Mouse (Mus musculus) heart, embryonic 14.5 days (tissue): Measurements from ENCODE around the gene Neu2. TPM values are rescaled to one million over a fixed set of nuclear protein-coding genes. Genes with fewer than 3 reads are reported as not detected.
A peak's percentile ranks its signal among the peaks of the same experiment; 100 is the strongest.

Experiments
- ATAC-seq: fragments of 200-750 bp; cut with Nextera tagmentation; 2 replicates; pipeline ENCODE4 v1.8.0; 2017; ENCODE audit warnings: low read depth, moderate TSS enrichment; ENCODE audit not compliant: insufficient number of reproducible peaks, insufficient read depth, low FRiP score
- H3K27ac ChIP-seq, 2 experiments: fragments of 200-500 bp in 1 of 2; fragments of 300-500 bp in 1 of 2; sonication (generic) in 1 of 2; replicated peaks in 1 of 2; 2 replicates each; pipeline ENCODE4 v1.5.1; 2012 to 2014; ENCODE audit warnings: low read depth in 2 of 2, low read length in 2 of 2, control low read depth in 1 of 2, mild to moderate bottlenecking in 1 of 2, mixed read lengths in 1 of 2; ENCODE audit not compliant: control insufficient read depth in 1 of 2, insufficient read depth in 1 of 2
- H3K27me3 ChIP-seq: fragments of 300-500 bp; sonication (generic); 2 replicates; pipeline ENCODE4 v1.6.1; 2014; ENCODE audit warnings: mild to moderate bottlenecking, low read length, control low read depth; ENCODE audit not compliant: control insufficient read depth, insufficient read depth
- H3K36me3 ChIP-seq: fragments of 300-500 bp; sonication (generic); 2 replicates; pipeline ENCODE4 v1.6.1; 2014; ENCODE audit warnings: mild to moderate bottlenecking, control low read depth, low read length, mixed read lengths; ENCODE audit not compliant: control insufficient read depth, insufficient read depth
- H3K4me1 ChIP-seq, 2 experiments: fragments of 200-500 bp in 1 of 2; fragments of 300-500 bp in 1 of 2; sonication (generic) in 1 of 2; 2 replicates each; pipeline ENCODE4 v1.6.1; 2012 to 2014; ENCODE audit warnings: low read length in 2 of 2, control low read depth in 1 of 2, mixed read lengths in 1 of 2; ENCODE audit not compliant: control insufficient read depth in 2 of 2, insufficient read depth in 2 of 2
- H3K4me2 ChIP-seq: fragments of 300-500 bp; sonication (generic); 2 replicates; pipeline ENCODE4 v1.6.1; 2014; ENCODE audit warnings: mild to moderate bottlenecking, low read length
- H3K4me3 ChIP-seq, 2 experiments: fragments of 200-500 bp in 1 of 2; fragments of 300-500 bp in 1 of 2; sonication (generic) in 1 of 2; 2 replicates each; pipeline ENCODE4 v1.5.1; 2012 to 2014; ENCODE audit warnings: low read length in 2 of 2, mild to moderate bottlenecking in 2 of 2, control low read depth in 1 of 2, low read depth in 1 of 2, moderate library complexity in 1 of 2; ENCODE audit not compliant: control insufficient read depth in 1 of 2, insufficient read depth in 1 of 2
- H3K9ac ChIP-seq: fragments of 300-500 bp; sonication (generic); 2 replicates; pipeline ENCODE4 v1.6.1; 2014; ENCODE audit warnings: mild to moderate bottlenecking, low read length
- H3K9me3 ChIP-seq: fragments of 300-500 bp; sonication (generic); 2 replicates; pipeline ENCODE4 v1.6.1; 2016; ENCODE audit warnings: low read length, control low read depth; ENCODE audit not compliant: control insufficient read depth
- WGBS: fragments of 180-500 bp; shearing (Covaris S2); extraction: QIAGEN DNeasy Blood & Tissue Kit; methylation state at CpG from one replicate; pipeline ENCODE4 v1.1.7; 2014; 5-methylcytosine and 5-hydroxymethylcytosine counted together
- polyA plus RNA-seq: library from polyadenylated mRNA; unstranded; fragments of >200 nt; fragmentation: Nextera tagmentation; extraction: Ambion mirVana; gene quantifications from 2 replicates; pipeline ENCODE4 v1.2.1, GENCODE M21; 2014

The Neu2 gene
- polyA plus RNA-seq, 1 experiment from 2014 or later, result not detected

GRCm38 (mm10) chr1:87482546-87482945, 27.1 kb upstream of the Neu2 start:
- Histone ChIP-seq H3K27me3 (0 out of 2 replicates have a peak, but pooled peaks cover 3% of the 10 kb centered on the region), H3K4me2 (no peak overlapping the region), H3K27ac (no peak overlapping the region), H3K4me3 (no peak overlapping the region), H3K9me3 (no peaks in the 10 kb centered on the region), H3K36me3 (no peaks in the 10 kb centered on the region), H3K4me1 (no peaks in the 10 kb centered on the region), H3K9ac (no peak overlapping the region)
- ATAC-seq, result no peak
- WGBS, result 82% methylated on average over 4 of the region's 4 CpGs

- no peak overlapping the region for H3K27ac ChIP-seq
- H3K9ac ChIP-seq, result no peak overlapping the region
- WGBS, result 42% methylated on average over 6 of the region's 6 CpGs
- ATAC-seq, result no peak
- H3K4me3 ChIP-seq, result no peak overlapping the region
- H3K4me1 ChIP-seq, result no peaks in the 10 kb centered on the region
- no peaks in the 10 kb centered on the region for H3K27me3 ChIP-seq
- no peak overlapping the region for H3K4me2 ChIP-seq
- H3K9me3 ChIP-seq, result no peaks in the 10 kb centered on the region
- no peaks in the 10 kb centered on the region for H3K36me3 ChIP-seq
These were observed 23.3 kb upstream of the Neu2 start for GRCm38 (mm10) chr1:87486386-87486785.

- 32% methylated on average over 3 of the region's 3 CpGs for WGBS
These were observed 17.4 kb upstream of the Neu2 start for GRCm38 (mm10) chr1:87492285-87492684.

GRCm38 (mm10) chr1:87493542-87493941, 16.1 kb upstream of the Neu2 start:
- ATAC-seq, result no peak
- H3K4me2 ChIP-seq, result no peak overlapping the region
- no peaks in the 10 kb centered on the region for H3K4me1 ChIP-seq
- H3K36me3 ChIP-seq, result no peaks in the 10 kb centered on the region
- H3K4me3 ChIP-seq, result no peak overlapping the region
- no peaks in the 10 kb centered on the region for H3K27me3 ChIP-seq
- no peak overlapping the region for H3K27ac ChIP-seq
- WGBS, result 57% methylated on average over 4 of the region's 4 CpGs
- H3K9me3 ChIP-seq, result no peaks in the 10 kb centered on the region
- H3K9ac ChIP-seq, result no peak overlapping the region

More at GRCm38 (mm10) chr1:87492285-87492684, 17.4 kb upstream of the Neu2 start:
- Histone ChIP-seq H3K9ac (no peak overlapping the region), H3K9me3 (no peaks in the 10 kb centered on the region), H3K4me1 (no peaks in the 10 kb centered on the region), H3K27me3 (no peaks in the 10 kb centered on the region), H3K4me2 (no peak overlapping the region), H3K27ac (no peak overlapping the region), H3K36me3 (no peaks in the 10 kb centered on the region), H3K4me3 (no peak overlapping the region)
- no peak for ATAC-seq

- Histone ChIP-seq H3K4me1 (peaks cover 4 to 12% of the 10 kb centered on the region in 2 experiments; a peak in 3 of 4 replicates), H3K4me3 (no peak overlapping the region), H3K36me3 (no peaks in the 10 kb centered on the region), H3K4me2 (no peak overlapping the region), H3K27me3 (peaks cover 45% of the 10 kb centered on the region), H3K9ac (no peak overlapping the region), H3K9me3 (no peaks in the 10 kb centered on the region), H3K27ac (no peak overlapping the region)
- ATAC-seq, result no peak
- WGBS, result 85% methylated on average over 4 of the region's 4 CpGs
These were observed 4.2 kb upstream of the Neu2 start for GRCm38 (mm10) chr1:87505524-87505923.

GRCm38 (mm10) chr1:87507857-87508256, 1.8 kb upstream of the Neu2 start:
- ATAC-seq, result no peak
- Histone ChIP-seq H3K4me3 (no peak overlapping the region), H3K27me3 (peaks cover 58% of the 10 kb centered on the region), H3K9ac (no peak overlapping the region), H3K27ac (no peak overlapping the region), H3K4me2 (no peak overlapping the region), H3K4me1 (peaks cover 4 to 12% of the 10 kb centered on the region in 2 experiments; a peak in 3 of 4 replicates), H3K9me3 (peaks cover 2% of the 10 kb centered on the region; the same call in 1 of the 2 replicates), H3K36me3 (no peaks in the 10 kb centered on the region)
- 60% methylated on average over 6 of the region's 6 CpGs for WGBS

GRCm38 (mm10) chr1:87508591-87509560, 813 bp upstream of the Neu2 start:
- peaks cover 58% of the 10 kb centered on the region for H3K27me3 ChIP-seq

More at GRCm38 (mm10) chr1:87508591-87509560, 813 bp upstream of the Neu2 start:
- H3K9me3 ChIP-seq, result peaks cover 6% of the 10 kb centered on the region; the same call in 1 of the 2 replicates
- H3K9ac ChIP-seq, result no peak overlapping the region; the same call in 1 of the 2 replicates
- 20% methylated on average over 26 of the region's 26 CpGs for WGBS
- peak overlapping the region; percentile 100 for H3K4me2 ChIP-seq
- H3K4me1 ChIP-seq, result peaks cover 4 to 12% of the 10 kb centered on the region in 2 experiments; a peak in 3 of 4 replicates
- H3K4me3 ChIP-seq, result peak overlapping the region; percentile 52 to 66
- H3K27ac ChIP-seq, result no peak overlapping the region
- no peaks in the 10 kb centered on the region for H3K36me3 ChIP-seq
- 0 out of 2 replicates have a peak, but pooled peaks have one; percentile 22 for ATAC-seq
